Mouse (Mus musculus): ENCODE measurements around the gene D130040H23Rik. TPM values are rescaled to one million over a fixed set of nuclear protein-coding genes. Genes with fewer than 3 reads are reported as not detected.
"Not testable (repeated sequence)": the region's sequence is repeated elsewhere in the genome, so short reads cannot be mapped to it uniquely, and the experiment has no call there.

Gene D130040H23Rik
- polyA plus RNA-seq (2015; fragmentation: Nextera tagmentation; extraction: Ambion mirVana): 6.9 and 8.3 TPM in 2 replicates

DNA sequence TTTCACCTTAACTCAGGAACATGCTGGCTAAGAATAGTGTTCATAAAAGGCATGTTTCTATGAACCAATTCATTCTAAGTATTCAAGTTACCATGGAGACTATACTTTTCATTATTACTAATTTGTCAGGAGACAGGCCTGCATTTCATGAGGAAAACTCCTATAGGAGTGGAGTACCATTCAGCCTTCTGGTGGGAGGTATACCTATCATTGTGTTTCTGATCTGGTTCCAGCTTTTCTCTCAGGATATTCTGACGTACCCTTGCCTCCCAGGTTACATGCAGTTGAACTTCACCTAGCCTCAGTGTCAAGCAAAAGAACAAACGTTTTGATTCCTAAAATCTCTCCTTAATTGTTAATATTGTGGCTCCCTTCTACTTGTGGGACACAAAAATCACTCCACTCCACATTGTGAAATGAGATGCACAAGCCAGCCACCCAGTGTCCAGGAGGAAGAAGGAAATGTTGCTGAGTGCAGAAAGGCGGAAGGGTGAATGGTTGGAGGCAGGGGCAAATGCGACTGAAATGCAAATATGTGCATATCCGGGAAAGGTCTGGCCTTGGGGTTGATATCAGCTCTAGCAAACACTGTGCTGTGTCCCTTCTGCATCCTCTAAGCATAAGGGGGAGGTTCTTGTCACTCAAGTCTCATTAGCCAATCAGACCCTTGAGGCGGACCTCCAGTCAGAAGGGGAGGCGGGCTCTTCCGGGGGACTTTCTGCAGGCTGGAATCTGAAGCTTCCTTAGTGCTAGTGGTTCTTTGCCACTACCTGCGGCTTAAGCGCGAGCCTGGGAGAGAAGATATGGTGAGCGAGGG, at the start of gene D130040H23Rik:
D130040H23Rik (plus strand) TSS at position 695 of the 817 bp plus-strand sequence.
- peaks cover 1% of the 10 kb centered on the region; the same call in 1 of the 2 replicates for H3K9me3 ChIP-seq
- 9% methylated on average over 12 of the region's 12 CpGs for WGBS
- H3K4me2 ChIP-seq: peak within 1 kb of the TSS; percentile 62
- peaks cover 7% of the 10 kb centered on the region; the same call in 1 of the 2 replicates for H3K4me1 ChIP-seq
- peak; percentile 98 for ATAC-seq (ENCODE audit: insufficient number of reproducible peaks, insufficient read depth, low FRiP score, low TSS enrichment, low read depth)
- peak within 1 kb of the TSS; percentile 90 for H3K27ac ChIP-seq
- H3K36me3 ChIP-seq: peaks cover 17% of the 10 kb centered on the region
- peak within 1 kb of the TSS; percentile 85 for H3K9ac ChIP-seq
- H3K4me3 ChIP-seq: peak within 1 kb of the TSS; percentile 66
- H3K27me3 ChIP-seq: no peaks in the 10 kb centered on the region

DNA sequence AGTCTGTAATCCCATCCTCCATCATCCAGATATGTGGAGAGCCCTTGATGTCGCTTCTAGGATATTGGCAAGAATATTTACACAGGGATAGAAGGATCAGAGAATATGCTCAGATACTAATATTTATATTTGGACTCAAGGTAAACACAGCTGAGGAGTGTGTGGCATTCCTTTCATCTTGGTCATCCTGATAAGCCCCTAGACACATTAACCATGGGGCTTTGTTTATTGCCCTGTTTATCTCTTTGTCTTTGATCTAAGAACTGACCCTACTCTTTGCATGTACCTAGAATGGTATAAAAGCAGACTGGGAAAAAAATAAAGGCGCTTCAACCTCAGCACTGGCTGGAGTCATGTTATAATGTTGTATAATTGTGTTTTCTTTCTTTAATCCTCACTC, 28.3 kb upstream of the D130040H23Rik start:
- Histone ChIP-seq H3K9me3 (no peaks in the 10 kb centered on the region), H3K36me3 (no peaks in the 10 kb centered on the region), H3K9ac (no peak overlapping the region), H3K4me2 (no peak overlapping the region), H3K4me3 (no peak overlapping the region), H3K4me1 (no peaks in the 10 kb centered on the region), H3K27ac (no peak overlapping the region), H3K27me3 (no peaks in the 10 kb centered on the region)
- no peak for ATAC-seq (ENCODE audit: insufficient number of reproducible peaks, insufficient read depth, low FRiP score, low TSS enrichment, low read depth)
- WGBS: 82% methylated on average over 2 of the region's 2 CpGs

DNA sequence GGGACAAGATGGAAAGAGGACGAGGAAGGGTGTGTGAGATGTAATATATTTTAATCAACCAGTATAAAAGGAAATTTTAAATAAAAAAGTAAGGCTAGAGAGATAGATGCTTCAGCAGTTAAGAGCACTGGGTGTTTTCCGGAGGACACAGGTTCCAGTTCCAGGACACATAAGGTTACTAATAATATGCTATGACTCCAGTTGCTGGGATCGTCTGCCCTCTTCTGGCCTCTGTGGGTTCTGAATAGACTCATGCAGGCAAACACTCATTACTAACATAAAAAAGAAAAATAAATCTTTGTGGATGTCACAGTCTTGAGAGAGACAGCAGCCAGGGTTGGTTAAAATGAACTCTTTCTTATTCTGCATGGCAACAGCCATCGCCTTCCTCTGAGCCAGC, 2.4 kb upstream of the D130040H23Rik start:
- Histone ChIP-seq H3K36me3 (no peaks in the 10 kb centered on the region), H3K9ac (no peak overlapping the region), H3K4me1 (peaks cover 7% of the 10 kb centered on the region; the same call in 1 of the 2 replicates), H3K4me3 (no peak overlapping the region), H3K4me2 (no peak overlapping the region), H3K27ac (no peak overlapping the region), H3K27me3 (no peaks in the 10 kb centered on the region), H3K9me3 (no peaks in the 10 kb centered on the region)
- no peak for ATAC-seq (ENCODE audit: insufficient number of reproducible peaks, insufficient read depth, low FRiP score, low TSS enrichment, low read depth)
- WGBS: 66% methylated on average over 4 of the region's 4 CpGs

DNA sequence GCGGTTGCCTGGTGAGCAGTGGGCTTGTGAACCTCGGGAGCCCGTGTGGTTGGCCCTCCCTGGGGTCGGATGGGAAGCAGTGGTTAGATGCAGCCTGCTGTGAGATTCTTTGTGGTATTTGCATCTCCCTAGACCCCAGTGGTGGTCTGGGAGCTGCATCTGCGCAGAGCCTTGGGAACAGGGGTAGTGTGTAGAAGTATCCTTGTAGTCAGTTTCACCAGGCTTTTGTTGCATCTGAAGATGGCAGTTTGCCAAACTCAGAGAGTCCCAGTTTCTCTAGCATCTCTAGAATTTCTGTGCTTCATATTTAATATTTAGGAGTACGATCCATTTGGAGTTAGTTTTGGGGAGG, 299 bp downstream of the D130040H23Rik start:
- Histone ChIP-seq H3K9me3 (peaks cover 5% of the 10 kb centered on the region; the same call in 1 of the 2 replicates), H3K4me1 (peaks cover 7% of the 10 kb centered on the region; the same call in 1 of the 2 replicates), H3K4me3 (peak overlapping the region; percentile 66), H3K27ac (peak overlapping the region; percentile 90), H3K9ac (peak overlapping the region; percentile 85), H3K27me3 (no peaks in the 10 kb centered on the region), H3K4me2 (peak overlapping the region; percentile 62), H3K36me3 (peaks cover 21% of the 10 kb centered on the region)
- 14% methylated on average over 6 of the region's 6 CpGs for WGBS
- ATAC-seq (ENCODE audit: insufficient number of reproducible peaks, insufficient read depth, low FRiP score, low TSS enrichment, low read depth): peak; percentile 68

DNA sequence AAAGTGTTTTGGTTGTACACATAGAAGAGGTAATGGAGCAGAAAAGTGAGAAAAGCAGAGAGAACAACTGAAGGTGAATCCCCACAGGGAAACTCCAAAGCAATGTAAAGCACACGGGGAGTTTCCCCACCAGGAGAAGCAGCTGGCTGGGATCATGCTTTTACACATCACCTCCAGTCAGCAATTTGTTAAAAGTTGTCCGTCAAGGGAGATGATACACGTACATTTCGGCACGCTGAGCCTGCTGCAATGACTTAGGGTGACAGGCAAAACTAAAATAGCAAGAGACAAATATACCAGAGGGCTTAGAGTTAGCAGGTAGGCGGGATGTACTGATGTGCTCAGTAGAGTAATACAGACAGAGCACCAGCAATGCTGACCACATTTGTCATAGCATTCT, 1.6 kb downstream of the D130040H23Rik start:
- H3K4me1 ChIP-seq: peaks cover 7% of the 10 kb centered on the region; the same call in 1 of the 2 replicates
- no peak overlapping the region for H3K4me3 ChIP-seq
- no peak overlapping the region for H3K9ac ChIP-seq
- ATAC-seq (ENCODE audit: insufficient number of reproducible peaks, insufficient read depth, low FRiP score, low TSS enrichment, low read depth): no peak
- H3K27ac ChIP-seq: no peak overlapping the region
- H3K4me2 ChIP-seq: no peak overlapping the region
- H3K36me3 ChIP-seq: peaks cover 29% of the 10 kb centered on the region
- whole genome bisulfite sequencing: 87% methylated on average over 6 of the region's 6 CpGs
- no peaks in the 10 kb centered on the region for H3K27me3 ChIP-seq
- H3K9me3 ChIP-seq: peaks cover 15% of the 10 kb centered on the region

DNA sequence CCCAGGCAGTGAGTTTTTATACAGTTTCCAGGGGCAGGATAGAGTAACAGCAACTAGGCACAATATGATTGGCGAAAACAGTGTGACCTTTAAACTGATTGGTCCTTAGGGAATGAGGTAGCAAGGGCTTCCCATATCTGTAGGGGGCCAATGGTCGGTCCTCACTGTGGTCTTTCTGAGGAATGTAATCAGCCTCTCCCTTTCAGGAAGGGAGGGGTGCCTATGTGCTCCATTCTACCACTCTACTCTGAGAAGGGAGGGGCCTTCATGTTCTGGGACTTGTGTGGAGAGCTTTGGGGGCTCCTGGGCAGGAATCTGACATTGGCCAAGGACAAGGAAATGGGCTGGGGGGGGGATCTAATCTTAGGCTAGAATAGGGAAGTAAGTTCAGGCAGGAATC, 53.9 kb downstream of the D130040H23Rik start:
- H3K36me3 ChIP-seq: no peaks in the 10 kb centered on the region
- H3K27ac ChIP-seq: no peak overlapping the region
- H3K4me2 ChIP-seq: no peak overlapping the region
- no peaks in the 10 kb centered on the region for H3K27me3 ChIP-seq
- H3K9ac ChIP-seq: no peak overlapping the region
- H3K9me3 ChIP-seq: no peaks in the 10 kb centered on the region
- no peak overlapping the region for H3K4me3 ChIP-seq
- WGBS: 81% methylated on average over 2 of the region's 2 CpGs
- H3K4me1 ChIP-seq: no peaks in the 10 kb centered on the region
- no peak for ATAC-seq (ENCODE audit: insufficient number of reproducible peaks, insufficient read depth, low FRiP score, low TSS enrichment, low read depth)

DNA sequence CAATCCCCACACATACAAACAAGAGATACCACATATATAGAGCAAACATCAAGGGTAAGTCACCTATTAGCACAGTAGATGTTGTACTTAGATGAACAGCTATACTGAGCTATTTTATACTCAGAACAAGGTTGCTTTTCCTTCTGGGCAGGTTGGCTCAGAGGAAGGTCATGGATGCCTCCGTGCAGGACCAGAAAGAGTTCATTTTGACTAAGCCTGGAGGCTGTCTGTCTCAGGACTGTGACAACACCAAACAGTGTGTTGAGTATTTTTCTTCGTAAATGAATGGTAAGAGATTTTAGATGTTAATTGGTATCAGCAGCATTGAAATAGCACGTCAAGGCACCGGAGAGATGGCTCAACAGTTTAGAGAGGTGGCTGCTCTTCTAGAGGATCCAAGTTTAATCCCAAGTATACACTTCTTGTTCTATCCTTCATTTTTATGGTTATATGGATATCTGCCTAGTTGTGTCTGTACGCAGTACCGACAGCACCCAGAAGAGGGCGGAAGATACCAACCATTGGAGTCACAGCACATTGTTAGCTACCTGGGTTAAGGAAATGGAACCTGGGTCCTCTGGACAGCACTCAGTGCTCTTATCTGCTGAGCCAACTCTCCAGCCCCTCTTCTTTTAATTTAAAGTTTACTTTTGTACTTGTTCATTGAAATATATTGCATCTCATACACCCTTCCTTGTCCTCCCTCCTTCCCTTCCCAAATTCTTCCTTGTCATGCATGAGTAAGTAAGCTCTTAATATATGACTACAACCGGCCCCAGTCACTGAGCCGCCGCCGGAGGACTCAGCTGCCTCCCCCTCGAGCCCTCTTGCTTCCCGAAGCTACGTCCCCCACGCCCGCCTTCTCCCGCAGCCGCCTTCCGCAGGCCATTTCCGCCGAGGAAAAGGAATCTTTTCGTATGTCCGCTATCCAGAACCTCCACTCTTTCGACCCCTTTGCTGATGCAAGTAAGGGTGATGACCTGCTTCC, 57.7 kb downstream of the D130040H23Rik start:
- Histone ChIP-seq H3K27me3 (no peaks in the 10 kb centered on the region), H3K4me1 (no peaks in the 10 kb centered on the region), H3K4me2 (peak overlapping the region; percentile 65), H3K27ac (no peak overlapping the region), H3K4me3 (peak overlapping the region; percentile 37), H3K9me3 (no peaks in the 10 kb centered on the region), H3K9ac (peak overlapping the region; percentile 57; the same call in 1 of the 2 replicates), H3K36me3 (no peaks in the 10 kb centered on the region)
- 8% methylated on average over 24 of the region's 24 CpGs for WGBS
- ATAC-seq (ENCODE audit: insufficient number of reproducible peaks, insufficient read depth, low FRiP score, low TSS enrichment, low read depth): no peak

DNA sequence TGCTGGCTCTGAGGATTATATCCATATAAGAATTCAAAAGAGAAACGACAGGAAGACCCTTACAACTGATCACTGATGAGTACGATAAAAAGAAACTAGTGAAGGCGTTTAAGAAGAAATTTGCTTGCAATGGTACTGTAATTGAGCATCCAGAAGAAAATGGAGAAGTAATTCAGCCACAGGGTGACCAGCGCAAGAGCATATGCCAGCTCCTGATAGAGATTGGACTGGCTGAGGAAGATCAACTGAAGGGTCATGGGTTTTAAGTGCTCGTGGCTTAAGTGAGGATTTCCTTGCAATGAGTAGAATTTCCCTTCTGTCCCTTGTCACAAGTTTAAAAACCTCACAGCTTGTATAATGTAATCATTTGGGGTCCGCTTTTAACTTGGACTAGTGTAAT, 58.4 kb downstream of the D130040H23Rik start:
- peak overlapping the region; percentile 37 for H3K4me3 ChIP-seq
- WGBS: 69% methylated on average over 6 of the region's 6 CpGs
- not testable (repeated sequence) for H3K36me3 ChIP-seq; H3K27me3 ChIP-seq; H3K9me3 ChIP-seq; H3K27ac ChIP-seq; H3K4me1 ChIP-seq; ATAC-seq (ENCODE audit: insufficient number of reproducible peaks, insufficient read depth, low FRiP score, low TSS enrichment, low read depth)
- peak overlapping the region; percentile 57; the same call in 1 of the 2 replicates for H3K9ac ChIP-seq
- H3K4me2 ChIP-seq: peak overlapping the region; percentile 65

Other genes starting within 250 kb of the D130040H23Rik start
- gene Zfp930, start 62.0 kb upstream of the D130040H23Rik start, polyA plus RNA-seq (2015; fragmentation: Nextera tagmentation; extraction: Ambion mirVana): 17.6 and 19.2 TPM in 2 replicates
- not detected in 2 replicates for gene Gm9495, start 182.5 kb downstream of the D130040H23Rik start, polyA plus RNA-seq (2015; fragmentation: Nextera tagmentation; extraction: Ambion mirVana)